In the genomic region with DNA sequence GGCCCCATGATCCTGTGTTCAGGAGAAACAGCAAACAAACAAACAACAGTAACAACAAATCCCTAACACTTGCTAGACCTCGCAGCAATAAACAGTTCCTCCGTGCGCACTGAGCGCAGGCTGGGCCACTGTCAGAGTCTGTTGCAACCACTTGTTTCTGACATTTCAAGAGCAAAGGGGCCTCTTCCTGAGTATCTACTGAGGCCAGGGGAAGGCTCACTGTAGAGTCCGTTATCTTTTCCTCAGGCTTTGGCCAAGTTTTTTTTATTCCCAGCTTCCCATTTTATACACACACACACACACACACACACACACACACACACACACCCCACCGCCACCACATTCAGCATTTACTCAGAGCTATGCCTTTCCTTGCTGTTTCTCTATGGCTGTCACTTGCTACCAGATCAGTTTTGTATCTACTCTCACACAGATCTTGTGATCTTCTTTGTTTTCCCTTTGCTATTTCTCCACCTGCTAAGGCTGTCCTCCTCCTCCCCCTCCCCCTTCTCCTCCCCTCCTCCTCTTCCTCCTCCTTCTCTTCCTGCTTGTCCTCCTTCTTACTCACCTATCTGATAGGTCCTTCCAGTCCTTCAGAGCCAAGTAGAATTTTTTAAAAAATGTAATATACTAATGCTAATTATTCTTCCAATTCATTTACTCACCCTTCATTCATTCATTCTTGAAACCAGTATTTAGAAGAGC, we compare ENCODE assay signal across 12 mouse cellular contexts. TPM values are rescaled to one million over a fixed set of nuclear protein-coding genes. Genes with fewer than 3 reads are reported as not detected.
DNase-seq lines count a peak whose midpoint lies in the region; ATAC-seq lines count a peak whose summit lies in the region.
"Had no signal": no experiment of that assay in that cellular context is flagged by ENCODE, and none has a peak within 500 bp of the region (broad histone marks: within the 10 kb centered on the region; RNA-seq: fewer than 3 reads in every experiment).

No protein-coding gene starts in this region.

- no peak for DNase-seq in heart, adult 8-10 months (ENCODE audit: low spot score)
- peak; percentile 69 for DNase-seq in 416B (ENCODE audit: low read depth)
- DNase-seq in MEL-GATA-1-ER (ENCODE audit: extremely low read depth, low read depth) = peak; percentile 26
- DNase-seq in urinary bladder, adult 2 months (ENCODE audit: low spot score) = no peak
- no peak for DNase-seq in cerebellum, postnatal 14 days
- no peak for DNase-seq in layer of hippocampus, adult 9-10 months (ENCODE audit: low spot score)
- DNase-seq: cerebellum, adult 8-10 months had no signal

- H3K4me1 ChIP-seq in heart, embryonic 16.5 days (ENCODE audit: control insufficient read depth, insufficient read depth, low read length) = peaks cover 22% of the 10 kb centered on the region
- H3K4me1 ChIP-seq in liver, embryonic 12.5 days = peaks cover 84% of the 10 kb centered on the region

- peak overlapping the region; percentile 71 for H3K27ac ChIP-seq in heart, embryonic 16.5 days (ENCODE audit: low read length)
- H3K27ac ChIP-seq in liver, embryonic 12.5 days = peak overlapping the region; percentile 87
- H3K27ac ChIP-seq: embryonic facial prominence, embryonic 13.5 days; hindbrain, embryonic 15.5 days; limb, embryonic 13.5 days had no signal

- H3K36me3 ChIP-seq in heart, embryonic 16.5 days (ENCODE audit: control insufficient read depth, insufficient read depth) = no peaks in the 10 kb centered on the region
- no peaks in the 10 kb centered on the region for H3K36me3 ChIP-seq in liver, embryonic 12.5 days
- H3K36me3 ChIP-seq: embryonic facial prominence, embryonic 13.5 days; hindbrain, embryonic 15.5 days; limb, embryonic 13.5 days had no signal

- ATAC-seq in heart, embryonic 16.5 days (replicated peaks; ENCODE audit: extremely low read depth, insufficient read depth, low FRiP score) = peak; percentile 50; the same call in 1 of the 2 replicates
- peak; percentile 71 for ATAC-seq in liver, embryonic 12.5 days

- no peak overlapping the region for H3K9ac ChIP-seq in heart, embryonic 16.5 days (ENCODE audit: low read length)
- peak overlapping the region; percentile 55 for H3K9ac ChIP-seq in liver, embryonic 12.5 days
- H3K9ac ChIP-seq: embryonic facial prominence, embryonic 13.5 days; hindbrain, embryonic 15.5 days; limb, embryonic 13.5 days had no signal

- no peaks in the 10 kb centered on the region for H3K27me3 ChIP-seq in heart, embryonic 16.5 days (ENCODE audit: control insufficient read depth, insufficient read depth, low read length)
- no peaks in the 10 kb centered on the region for H3K27me3 ChIP-seq in liver, embryonic 12.5 days (replicated peaks)
- H3K27me3 ChIP-seq: hindbrain, embryonic 15.5 days had no signal

- H3K4me2 ChIP-seq in heart, embryonic 16.5 days (ENCODE audit: low read depth, low read length) = peak overlapping the region; percentile 9; the same call in 1 of the 2 replicates
- H3K4me2 ChIP-seq in liver, embryonic 12.5 days = peak overlapping the region; percentile 49
- H3K4me2 ChIP-seq: embryonic facial prominence, embryonic 13.5 days; hindbrain, embryonic 15.5 days; limb, embryonic 13.5 days had no signal

- no peaks in the 10 kb centered on the region for H3K9me3 ChIP-seq in heart, embryonic 16.5 days (replicated peaks; ENCODE audit: control insufficient read depth, low read length)
- no peaks in the 10 kb centered on the region for H3K9me3 ChIP-seq in liver, embryonic 12.5 days (replicated peaks)
- H3K9me3 ChIP-seq: embryonic facial prominence, embryonic 13.5 days; hindbrain, embryonic 15.5 days; limb, embryonic 13.5 days had no signal

- WGBS in heart, embryonic 16.5 days = 23% methylated on average over 6 of the region's 6 CpGs
- 20% methylated on average over 6 of the region's 6 CpGs for WGBS in liver, embryonic 12.5 days (ENCODE audit: insufficient replicate concordance)

- no peak overlapping the region for H3K4me3 ChIP-seq in heart, embryonic 16.5 days (ENCODE audit: low read length)
- no peak overlapping the region for H3K4me3 ChIP-seq in liver, embryonic 12.5 days
- H3K4me3 ChIP-seq: embryonic facial prominence, embryonic 13.5 days; hindbrain, embryonic 15.5 days; limb, embryonic 13.5 days had no signal

RNA-seq across cellular contexts. Expression of a gene that starts 47.4 kb away (rescaled TPM):
- 58.2 and 58.4 TPM in 2 replicates for polyA plus RNA-seq in heart, embryonic 16.5 days (2015; fragmentation: Nextera tagmentation; extraction: Ambion mirVana)
- total RNA-seq in heart, adult 8-10 months (2022) = 10 to 100 TPM in 1 of 4 experiments, 1 to 10 TPM in 3; 6.4 to 11.8 (median 8.7) TPM
- polyA plus RNA-seq in liver, embryonic 12.5 days (2016; fragmentation: Nextera tagmentation; extraction: Ambion mirVana) = 25.6 and 26.8 TPM in 2 replicates
- polyA plus RNA-seq in urinary bladder, adult 2 months (2012; rRNA removed) = 8.2 and 12.3 TPM in 2 replicates

Comparison
In these comparisons a context has a peak if more than half of its experiments do, and no peak if none do; other contexts are left out.
1. DNase-seq: peak in 416B (single experiment) and MEL-GATA-1-ER (single experiment); none in heart, adult 8-10 months (single experiment), urinary bladder, adult 2 months (single experiment), cerebellum, postnatal 14 days (0 of 2) and layer of hippocampus, adult 9-10 months (single experiment).